Mouse (Mus musculus) brain, embryonic 14.5 days (tissue): ENCODE measurements around the gene Tob2.

Experiments
- CTCF ChIP-seq: fragments of 200-500 bp; IDR thresholded peaks from 2 replicates; pipeline ENCODE4 v1.5.1; 2012; ENCODE audit warnings: inconsistent platforms, mild to moderate bottlenecking, moderate library complexity, borderline replicate concordance; ENCODE audit not compliant: insufficient read depth, insufficient read length; ENCODE audit errors: extremely low read depth
- POLR2A ChIP-seq: fragments of 200-500 bp; IDR thresholded peaks from 2 replicates; pipeline ENCODE4 v1.6.1; 2012; ENCODE audit warnings: mild to moderate bottlenecking, inconsistent platforms, borderline replicate concordance; ENCODE audit not compliant: poor library complexity, insufficient read depth, insufficient read length, severe bottlenecking; ENCODE audit errors: extremely low read depth

- TF ChIP-seq CTCF (no peak), POLR2A (no peak)
Observed at GRCm38 (mm10) chr15:81879531-81880401, 21.2 kb upstream of the Tob2 start.
